Mouse (Mus musculus) left cerebral cortex, postnatal 36 days (tissue): ENCODE results near the gene Ptpa. TPM values are rescaled to one million over a fixed set of nuclear protein-coding genes. Genes with fewer than 3 reads are reported as not detected.
A peak's percentile ranks its signal among the peaks of the same experiment; 100 is the strongest.
"Not testable (repeated sequence)": the region's sequence is repeated elsewhere in the genome, so short reads cannot be mapped to it uniquely, and the experiment has no call there.

ENCODE experiments used
- DNase-seq, 2 experiments: peaks; one replicate each; pipeline ENCODE4 v3.0.0; 2021 to 2022; ENCODE audit warnings: low spot score in 2 of 2, mixed read lengths in 1 of 2
- intact Hi-C: fragments of 180-260 bp; cut with DNase I; formaldehyde crosslinking; loops from one replicate; pipeline ENCODE4 v1.15.1; 2025
- total RNA-seq, 2 experiments: library from RNA; stranded (reverse); gene quantifications; 2 replicates each; pipeline ENCODE4 v1.2.3; 2021

The Ptpa gene
- total RNA-seq, 2 experiments from 2014 or later, result 175 to 182 TPM

- no peak for DNase-seq
- intact Hi-C loops, result no loop called here
Measured at GRCm38 (mm10) chr2:30399191-30400171, 16.4 kb upstream of the Ptpa start.

- intact Hi-C loops, result no loop called here
- DNase-seq, result no peak
Measured at GRCm38 (mm10) chr2:30401581-30401980, 14.3 kb upstream of the Ptpa start.

- intact Hi-C loops, result no loop called here
- DNase-seq, result no peak
Measured at GRCm38 (mm10) chr2:30402351-30402826, 13.4 kb upstream of the Ptpa start.

GRCm38 (mm10) chr2:30402843-30403242 is 13.0 kb upstream of the Ptpa start:
- no peak for DNase-seq

GRCm38 (mm10) chr2:30403870-30404269 is 12.0 kb upstream of the Ptpa start:
- DNase-seq, result no peak
- intact Hi-C loops, result no loop called here

More at GRCm38 (mm10) chr2:30402843-30403242, 13.0 kb upstream of the Ptpa start:
- intact Hi-C loops, result no loop called here

GRCm38 (mm10) chr2:30407221-30407620 is 8.6 kb upstream of the Ptpa start:
- intact Hi-C loops, result no loop called here
- DNase-seq, result no peak

GRCm38 (mm10) chr2:30407778-30408177 is 8.1 kb upstream of the Ptpa start:
- no peak for DNase-seq
- intact Hi-C loops, result no loop called here

GRCm38 (mm10) chr2:30408452-30409100 is 7.3 kb upstream of the Ptpa start:
- intact Hi-C loops, result no loop called here

GRCm38 (mm10) chr2:30409454-30410176 is 6.2 kb upstream of the Ptpa start:
- intact Hi-C loops, result no loop called here
- DNase-seq, result no peak

More at GRCm38 (mm10) chr2:30408452-30409100, 7.3 kb upstream of the Ptpa start:
- no peak for DNase-seq

- DNase-seq, result peak; percentile 70 to 77
- intact Hi-C loops, result no loop called here
Measured at GRCm38 (mm10) chr2:30413038-30413973, 2.5 kb upstream of the Ptpa start.

GRCm38 (mm10) chr2:30414101-30414500 is 1.7 kb upstream of the Ptpa start:
- no peak for DNase-seq
- intact Hi-C loops, result no loop called here

- intact Hi-C loops, result no loop called here
Measured at GRCm38 (mm10) chr2:30414681-30415080, 1.2 kb upstream of the Ptpa start.

GRCm38 (mm10) chr2:30415157-30415935 is 493 bp upstream of the Ptpa start, which contains the start of gene Crat:
TSS of gene Crat (minus strand) at chr2:30415813.
- intact Hi-C loops, result no loop called here

More at GRCm38 (mm10) chr2:30414681-30415080, 1.2 kb upstream of the Ptpa start:
- no peak for DNase-seq

GRCm38 (mm10) chr2:30416649-30416965 is 768 bp downstream of the Ptpa start:
- no peak for DNase-seq
- intact Hi-C loops, result loop anchor here (2.0 kb wide), 1 partner anchor 24 kb away; no protein-coding TSS in a partner anchor

More at GRCm38 (mm10) chr2:30415157-30415935, 493 bp upstream of the Ptpa start, which contains the start of gene Crat:
- DNase-seq, result peak; percentile 90 to 94

- intact Hi-C loops, result loop anchor here (2.0 kb wide), 1 partner anchor 24 kb away; no protein-coding TSS in a partner anchor
- not testable (repeated sequence) for DNase-seq
Measured at GRCm38 (mm10) chr2:30417154-30417553, 1.3 kb downstream of the Ptpa start.

- intact Hi-C loops, result loop anchor here (2.0 kb wide), 1 partner anchor 23 kb away; no protein-coding TSS in a partner anchor
Measured at GRCm38 (mm10) chr2:30417595-30418165, 1.8 kb downstream of the Ptpa start.

GRCm38 (mm10) chr2:30418259-30418658 is 2.4 kb downstream of the Ptpa start:
- intact Hi-C loops, result no loop called here
- DNase-seq, result no peak

More at GRCm38 (mm10) chr2:30417595-30418165, 1.8 kb downstream of the Ptpa start:
- no peak for DNase-seq
